Mouse (Mus musculus) G1E (cell line): Measurements from ENCODE around the gene Tcf3.

Experiments
- CTCF ChIP-seq: IDR thresholded peaks from 2 replicates; pipeline ENCODE4 v1.5.1; 2012; ENCODE audit warnings: low read depth, low read length, inconsistent platforms, mixed read lengths
- GATA1 ChIP-seq: IDR thresholded peaks from 2 replicates; pipeline ENCODE4 v1.6.1; 2012; ENCODE audit warnings: borderline replicate concordance, low read length, inconsistent platforms, mixed read lengths
- GATA2 ChIP-seq: IDR thresholded peaks from 2 replicates; pipeline ENCODE4 v1.6.1; 2012; ENCODE audit warnings: low read depth, low read length, inconsistent platforms, borderline replicate concordance
- POLR2AphosphoS5 ChIP-seq: IDR thresholded peaks from 2 replicates; pipeline ENCODE4 v1.6.1; 2012; ENCODE audit warnings: low read depth, low read length, inconsistent platforms; ENCODE audit not compliant: insufficient replicate concordance

DNA sequence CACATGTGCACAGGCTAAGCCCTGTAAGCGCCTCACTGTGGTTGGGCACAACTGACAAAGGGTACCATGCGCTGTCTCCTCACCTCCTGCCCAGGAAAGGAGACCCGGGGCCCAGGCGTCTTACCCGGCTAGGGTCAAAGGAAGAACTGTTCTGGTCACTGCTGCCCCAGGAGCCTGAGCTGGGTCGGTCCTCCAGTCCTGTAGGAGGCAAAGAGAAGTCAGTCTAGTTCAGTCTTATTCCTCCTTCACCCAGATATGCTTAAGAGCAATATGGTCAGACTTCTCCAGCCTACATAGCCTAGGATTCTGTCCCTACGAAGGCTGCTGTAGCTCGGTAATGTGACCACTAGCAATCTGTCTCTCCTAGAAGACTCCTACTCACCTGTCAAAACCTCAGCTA, 12.2 kb downstream of the Tcf3 start:
- no peak for TF ChIP-seq CTCF
- no peak for TF ChIP-seq GATA1
- TF ChIP-seq GATA2 = no peak
- no peak for TF ChIP-seq POLR2AphosphoS5
